Comparison of ENCODE assay signal across 9 mouse cellular contexts in the genomic region with DNA sequence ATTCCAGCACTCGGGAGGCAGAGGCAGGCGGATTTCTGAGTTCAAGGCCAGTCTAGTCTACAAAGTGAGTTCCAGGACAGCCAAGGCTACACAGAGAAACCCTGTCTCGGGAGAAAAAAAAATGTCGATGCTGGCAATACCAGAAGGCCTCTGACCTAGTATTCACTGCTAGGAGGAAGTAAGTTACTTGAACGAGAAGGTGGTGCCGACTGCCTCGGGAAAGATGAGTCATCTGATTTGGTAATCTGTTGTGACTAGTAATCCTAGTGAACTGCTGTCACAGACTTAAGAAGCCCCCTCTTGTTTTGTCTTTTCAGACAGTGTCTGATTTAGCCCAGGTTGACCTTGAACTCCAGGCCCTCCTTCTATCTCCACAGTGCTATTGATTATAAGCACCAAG. TPM values are rescaled to one million over a fixed set of nuclear protein-coding genes. Genes with fewer than 3 reads are reported as not detected.
A peak's percentile ranks its signal among the peaks of the same experiment; 100 is the strongest.
DNase-seq lines count a peak whose midpoint lies in the region; ATAC-seq and TF ChIP-seq lines count a peak whose summit lies in the region.
"Had no signal": no experiment of that assay in that cellular context is flagged by ENCODE, and none has a peak within 500 bp of the region (broad histone marks: within the 10 kb centered on the region; RNA-seq: fewer than 3 reads in every experiment).

No protein-coding gene starts in this region.

- DNase-seq in midbrain, embryonic 11.5 days (ENCODE audit: low spot score, missing footprints), result no peak
- peak; percentile 42 for DNase-seq in stomach, postnatal 0 days (ENCODE audit: low spot score)
- DNase-seq in ovary, adult 18-20 months (ENCODE audit: low spot score), result no peak
- no peak for DNase-seq in layer of hippocampus, adult 2 months (ENCODE audit: low spot score in 2 of 2)
- DNase-seq: embryo, embryonic 11 days had no signal

- H3K4me1 ChIP-seq in erythroblast, embryonic 14.5 days (ENCODE audit: control insufficient read depth), result peaks cover 42% of the 10 kb centered on the region
- H3K4me1 ChIP-seq in midbrain, embryonic 13.5 days (replicated peaks), result peaks cover 27% of the 10 kb centered on the region
- H3K4me1 ChIP-seq in midbrain, embryonic 11.5 days (ENCODE audit: control insufficient read depth, insufficient read depth, low read length), result peaks cover 9% of the 10 kb centered on the region
- peaks cover 34% of the 10 kb centered on the region for H3K4me1 ChIP-seq in liver, embryonic 12.5 days
- H3K4me1 ChIP-seq in stomach, postnatal 0 days (replicated peaks; ENCODE audit: control insufficient read depth, insufficient read depth), result no peaks in the 10 kb centered on the region

- TF ChIP-seq EP300 in stomach, postnatal 0 days (optimal IDR thresholded peaks at IDR 0.05), result no peak

- peak overlapping the region; percentile 72; the same call in 1 of the 2 replicates for H3K4me2 ChIP-seq in midbrain, embryonic 13.5 days (replicated peaks)
- H3K4me2 ChIP-seq in midbrain, embryonic 11.5 days, result no peak overlapping the region
- peak overlapping the region; percentile 81 for H3K4me2 ChIP-seq in liver, embryonic 12.5 days
- H3K4me2 ChIP-seq in stomach, postnatal 0 days (replicated peaks; ENCODE audit: low read depth), result no peak overlapping the region

- 95% methylated on average over 7 of the region's 7 CpGs for WGBS in midbrain, embryonic 13.5 days
- 92% methylated on average over 7 of the region's 7 CpGs for WGBS in midbrain, embryonic 11.5 days
- WGBS in liver, embryonic 12.5 days (ENCODE audit: insufficient replicate concordance), result 41% methylated on average over 7 of the region's 7 CpGs
- 61% methylated on average over 7 of the region's 7 CpGs for WGBS in stomach, postnatal 0 days

- ATAC-seq in erythroblast, adult 5-6 weeks (replicated peaks; ENCODE audit: low FRiP score, poor library complexity, severe bottlenecking), result no peak
- no peak for ATAC-seq in midbrain, embryonic 13.5 days
- ATAC-seq in midbrain, embryonic 11.5 days (ENCODE audit: low FRiP score), result no peak
- ATAC-seq in liver, embryonic 12.5 days, result no peak
- peak; percentile 60 for ATAC-seq in stomach, postnatal 0 days (ENCODE audit: low FRiP score, low TSS enrichment)

- H3K27me3 ChIP-seq in erythroblast, embryonic 14.5 days (ENCODE audit: control insufficient read depth), result no peaks in the 10 kb centered on the region
- H3K27me3 ChIP-seq in midbrain, embryonic 13.5 days, result no peaks in the 10 kb centered on the region
- no peaks in the 10 kb centered on the region for H3K27me3 ChIP-seq in midbrain, embryonic 11.5 days (ENCODE audit: control insufficient read depth, insufficient read depth, low read length)
- no peaks in the 10 kb centered on the region for H3K27me3 ChIP-seq in liver, embryonic 12.5 days (replicated peaks)
- no peaks in the 10 kb centered on the region for H3K27me3 ChIP-seq in stomach, postnatal 0 days (ENCODE audit: control insufficient read depth, insufficient read depth, low read length)

- H3K27ac ChIP-seq in midbrain, embryonic 13.5 days, result no peak overlapping the region
- no peak overlapping the region for H3K27ac ChIP-seq in midbrain, embryonic 11.5 days (ENCODE audit: low read depth, low read length)
- H3K27ac ChIP-seq in liver, embryonic 12.5 days, result no peak overlapping the region
- peak overlapping the region; percentile 49 for H3K27ac ChIP-seq in stomach, postnatal 0 days (replicated peaks)
- no peak overlapping the region for H3K27ac ChIP-seq in layer of hippocampus, adult 2 months

- peaks cover 6% of the 10 kb centered on the region; the same call in 1 of the 2 replicates for H3K9me3 ChIP-seq in erythroblast, embryonic 14.5 days (ENCODE audit: control insufficient read depth, low read length)
- H3K9me3 ChIP-seq in midbrain, embryonic 13.5 days, result no peaks in the 10 kb centered on the region
- H3K9me3 ChIP-seq in midbrain, embryonic 11.5 days (ENCODE audit: control insufficient read depth, low read length), result no peaks in the 10 kb centered on the region
- no peaks in the 10 kb centered on the region for H3K9me3 ChIP-seq in liver, embryonic 12.5 days (replicated peaks)
- H3K9me3 ChIP-seq in stomach, postnatal 0 days (ENCODE audit: control insufficient read depth, low read length), result no peaks in the 10 kb centered on the region

- H3K36me3 ChIP-seq in erythroblast, embryonic 14.5 days (ENCODE audit: control insufficient read depth), result peaks cover 57% of the 10 kb centered on the region
- H3K36me3 ChIP-seq in midbrain, embryonic 13.5 days, result peaks cover 35% of the 10 kb centered on the region
- peaks cover 15% of the 10 kb centered on the region for H3K36me3 ChIP-seq in midbrain, embryonic 11.5 days (ENCODE audit: control insufficient read depth, insufficient read depth, low read length)
- H3K36me3 ChIP-seq in liver, embryonic 12.5 days, result peaks cover 50% of the 10 kb centered on the region
- H3K36me3 ChIP-seq in stomach, postnatal 0 days (ENCODE audit: control insufficient read depth, insufficient read depth, low read length), result peaks cover 8% of the 10 kb centered on the region; the same call in 1 of the 2 replicates

- peak overlapping the region; percentile 90 for H3K4me3 ChIP-seq in erythroblast, embryonic 14.5 days (replicated peaks)
- H3K4me3 ChIP-seq in midbrain, embryonic 13.5 days (replicated peaks), result peak overlapping the region; percentile 78
- H3K4me3 ChIP-seq in midbrain, embryonic 11.5 days (ENCODE audit: low read depth, low read length), result no peak overlapping the region
- H3K4me3 ChIP-seq in liver, embryonic 12.5 days, result 0 out of 2 replicates have a peak overlapping the region, but pooled peaks have one; percentile 6
- no peak overlapping the region for H3K4me3 ChIP-seq in stomach, postnatal 0 days (ENCODE audit: low read depth, low read length)
- no peak overlapping the region for H3K4me3 ChIP-seq in layer of hippocampus, adult 2 months

- TF ChIP-seq CTCF in stomach, postnatal 0 days (IDR thresholded peaks at IDR 0.05; ENCODE audit: low read depth), result no peak
- TF ChIP-seq CTCF in layer of hippocampus, adult 2 months (conservative IDR thresholded peaks at IDR 0.05), result no peak

- H3K9ac ChIP-seq in midbrain, embryonic 13.5 days (replicated peaks), result no peak overlapping the region
- H3K9ac ChIP-seq in midbrain, embryonic 11.5 days (ENCODE audit: low read length), result no peak overlapping the region
- H3K9ac ChIP-seq in liver, embryonic 12.5 days, result no peak overlapping the region
- no peak overlapping the region for H3K9ac ChIP-seq in stomach, postnatal 0 days (ENCODE audit: low read length)

RNA-seq across cellular contexts. Expression of a gene that starts 1.5 kb away (rescaled TPM):
- polyA plus RNA-seq in erythroblast, embryonic 14.5 days (2012), result 1.1 and 1.8 TPM in 2 replicates
- total RNA-seq in erythroblast, adult 5-6 weeks (2015; ENCODE audit: low replicate concordance), result 7.1 and 7.9 TPM in 2 replicates
- 27.7 and 35.7 TPM in 2 replicates for total RNA-seq in erythroblast, adult 5-6 weeks (2017; ENCODE audit: low replicate concordance)
- 195 and 201 TPM in 2 replicates for polyA plus RNA-seq in midbrain, embryonic 13.5 days (2015; fragmentation: Nextera tagmentation; extraction: Ambion mirVana)
- polyA plus RNA-seq in midbrain, embryonic 11.5 days (2014; fragmentation: Nextera tagmentation; extraction: Ambion mirVana), result 139 and 146 TPM in 2 replicates
- 34.4 and 34.6 TPM in 2 replicates for polyA plus RNA-seq in liver, embryonic 12.5 days (2016; fragmentation: Nextera tagmentation; extraction: Ambion mirVana)
- polyA plus RNA-seq in stomach, postnatal 0 days (2015; fragmentation: Nextera tagmentation; extraction: Ambion mirVana), result 72.5 and 77.4 TPM in 2 replicates
- total RNA-seq in layer of hippocampus, adult 2 months (2021), result 10 to 100 TPM; 60.1 to 63.2 TPM

RNA-seq across cellular contexts. Expression of a gene that starts 8.4 kb away (rescaled TPM):
- polyA plus RNA-seq in erythroblast, embryonic 14.5 days (2012), result 0.97 and 1.6 TPM in 2 replicates
- total RNA-seq in erythroblast, adult 5-6 weeks (2015; ENCODE audit: low replicate concordance), result 3.3 TPM in 1 of 2 replicates, not detected in the other
- total RNA-seq in erythroblast, adult 5-6 weeks (2017; ENCODE audit: low replicate concordance), result 7.0 and 11.6 TPM in 2 replicates
- 15.8 and 19.7 TPM in 2 replicates for polyA plus RNA-seq in midbrain, embryonic 13.5 days (2015; fragmentation: Nextera tagmentation; extraction: Ambion mirVana)
- 9.2 and 10.8 TPM in 2 replicates for polyA plus RNA-seq in midbrain, embryonic 11.5 days (2014; fragmentation: Nextera tagmentation; extraction: Ambion mirVana)
- polyA plus RNA-seq in liver, embryonic 12.5 days (2016; fragmentation: Nextera tagmentation; extraction: Ambion mirVana), result 2.8 and 3.7 TPM in 2 replicates
- polyA plus RNA-seq in stomach, postnatal 0 days (2015; fragmentation: Nextera tagmentation; extraction: Ambion mirVana), result 2.5 and 2.6 TPM in 2 replicates
- total RNA-seq in layer of hippocampus, adult 2 months (2021), result 10 to 100 TPM; 15.9 to 19.2 TPM

RNA-seq across cellular contexts. Expression of a gene that starts 26.7 kb away (rescaled TPM):
- polyA plus RNA-seq in erythroblast, embryonic 14.5 days (2012), result 0.06 TPM in 1 of 2 replicates, not detected in the other
- 3.1 TPM in 1 of 2 replicates, not detected in the other for total RNA-seq in erythroblast, adult 5-6 weeks (2015; ENCODE audit: low replicate concordance)
- total RNA-seq in erythroblast, adult 5-6 weeks (2017; ENCODE audit: low replicate concordance), result 0.60 TPM in 1 of 2 replicates, not detected in the other
- 0.34 and 0.37 TPM in 2 replicates for polyA plus RNA-seq in midbrain, embryonic 13.5 days (2015; fragmentation: Nextera tagmentation; extraction: Ambion mirVana)
- polyA plus RNA-seq in midbrain, embryonic 11.5 days (2014; fragmentation: Nextera tagmentation; extraction: Ambion mirVana), result 0.11 TPM in 1 of 2 replicates, not detected in the other
- 1.9 and 2.2 TPM in 2 replicates for polyA plus RNA-seq in liver, embryonic 12.5 days (2016; fragmentation: Nextera tagmentation; extraction: Ambion mirVana)
- polyA plus RNA-seq in stomach, postnatal 0 days (2015; fragmentation: Nextera tagmentation; extraction: Ambion mirVana), result 6.4 and 7.0 TPM in 2 replicates
- 1 to 10 TPM in 1 of 2 experiments, under 1 TPM in 1; 0.61 to 1.1 TPM for total RNA-seq in layer of hippocampus, adult 2 months (2021)

RNA-seq across cellular contexts. Expression of a gene that starts 32.1 kb away (rescaled TPM):
- polyA plus RNA-seq in erythroblast, embryonic 14.5 days (2012), result 3.9 and 4.2 TPM in 2 replicates
- 20.8 and 25.9 TPM in 2 replicates for total RNA-seq in erythroblast, adult 5-6 weeks (2015; ENCODE audit: low replicate concordance)
- total RNA-seq in erythroblast, adult 5-6 weeks (2017; ENCODE audit: low replicate concordance), result 9.8 and 12.3 TPM in 2 replicates
- 18.8 and 23.1 TPM in 2 replicates for polyA plus RNA-seq in midbrain, embryonic 13.5 days (2015; fragmentation: Nextera tagmentation; extraction: Ambion mirVana)
- polyA plus RNA-seq in midbrain, embryonic 11.5 days (2014; fragmentation: Nextera tagmentation; extraction: Ambion mirVana), result 9.3 and 9.9 TPM in 2 replicates
- 6.6 and 7.2 TPM in 2 replicates for polyA plus RNA-seq in liver, embryonic 12.5 days (2016; fragmentation: Nextera tagmentation; extraction: Ambion mirVana)
- 7.0 and 7.2 TPM in 2 replicates for polyA plus RNA-seq in stomach, postnatal 0 days (2015; fragmentation: Nextera tagmentation; extraction: Ambion mirVana)
- total RNA-seq in layer of hippocampus, adult 2 months (2021), result 10 to 100 TPM; 50.0 to 50.9 TPM

RNA-seq across cellular contexts. Expression of a gene that starts 44.6 kb away (rescaled TPM):
- 0.03 TPM in 1 of 2 replicates, not detected in the other for polyA plus RNA-seq in erythroblast, embryonic 14.5 days (2012)
- total RNA-seq in erythroblast, adult 5-6 weeks (2015; ENCODE audit: low replicate concordance), result not detected in 2 replicates
- total RNA-seq in erythroblast, adult 5-6 weeks (2017; ENCODE audit: low replicate concordance), result not detected in 2 replicates
- polyA plus RNA-seq in midbrain, embryonic 13.5 days (2015; fragmentation: Nextera tagmentation; extraction: Ambion mirVana), result 25.6 and 27.4 TPM in 2 replicates
- 1.2 and 1.6 TPM in 2 replicates for polyA plus RNA-seq in midbrain, embryonic 11.5 days (2014; fragmentation: Nextera tagmentation; extraction: Ambion mirVana)
- polyA plus RNA-seq in liver, embryonic 12.5 days (2016; fragmentation: Nextera tagmentation; extraction: Ambion mirVana), result 0.11 TPM in 1 of 2 replicates, not detected in the other
- polyA plus RNA-seq in stomach, postnatal 0 days (2015; fragmentation: Nextera tagmentation; extraction: Ambion mirVana), result 3.1 and 4.0 TPM in 2 replicates
- 100 to 1,000 TPM; 163 to 181 TPM for total RNA-seq in layer of hippocampus, adult 2 months (2021)

Comparison
In these comparisons a context has a peak if more than half of its experiments do, and no peak if none do; other contexts are left out.
1. H3K4me3 ChIP-seq: peak in erythroblast, embryonic 14.5 days (single experiment), midbrain, embryonic 13.5 days (single experiment) and liver, embryonic 12.5 days (single experiment); none in midbrain, embryonic 11.5 days (single experiment), stomach, postnatal 0 days (single experiment) and layer of hippocampus, adult 2 months (single experiment).
2. H3K4me2 ChIP-seq: peak in midbrain, embryonic 13.5 days (single experiment) and liver, embryonic 12.5 days (single experiment); none in midbrain, embryonic 11.5 days (single experiment) and stomach, postnatal 0 days (single experiment).
3. RNA of a gene that starts 1.5 kb away (polyA plus RNA-seq): 195 to 201 TPM in midbrain, embryonic 13.5 days, 139 to 146 TPM in midbrain, embryonic 11.5 days, 72.5 to 77.4 TPM in stomach, postnatal 0 days and 34.4 to 34.6 TPM in liver, embryonic 12.5 days; 1.1 to 1.8 TPM in erythroblast, embryonic 14.5 days; every median in the first group is over 10 times any median in the second.